Mouse (Mus musculus) liver, embryonic 15.5 days (tissue): ENCODE measurements at regions not wholly inside any gene's neighbourhood (a gene's known extent, or its start where the extent isn't known, plus 50 kb on each side); places are given as distances from the start of the nearest gene placed in this dataset.

ENCODE experiments used
- ATAC-seq: fragments of 200-750 bp; cut with Nextera tagmentation; 2 replicates; pipeline ENCODE4 v1.8.0; 2017; ENCODE audit warnings: moderate number of reproducible peaks, mild to moderate bottlenecking, moderate library complexity; ENCODE audit not compliant: insufficient read depth
- H3K27ac ChIP-seq: fragments of 300-500 bp; sonication (generic); replicated peaks from 2 replicates; pipeline ENCODE4 v1.5.1; 2015; ENCODE audit warnings: mild to moderate bottlenecking, inconsistent platforms
- H3K27me3 ChIP-seq: fragments of 300-500 bp; sonication (generic); 2 replicates; pipeline ENCODE4 v1.6.1; 2015; ENCODE audit warnings: mild to moderate bottlenecking, inconsistent platforms
- H3K36me3 ChIP-seq: fragments of 300-500 bp; sonication (generic); replicated peaks from 2 replicates; pipeline ENCODE4 v1.6.1; 2015; ENCODE audit warnings: moderate library complexity, mild to moderate bottlenecking, inconsistent platforms
- H3K4me1 ChIP-seq: fragments of 300-500 bp; sonication (generic); replicated peaks from 2 replicates; pipeline ENCODE4 v1.6.1; 2015; ENCODE audit warnings: inconsistent platforms
- H3K4me2 ChIP-seq: fragments of 300-500 bp; sonication (generic); 2 replicates; pipeline ENCODE4 v1.6.1; 2015; ENCODE audit warnings: moderate library complexity, mild to moderate bottlenecking, inconsistent platforms
- H3K4me3 ChIP-seq: fragments of 300-500 bp; sonication (generic); replicated peaks from 2 replicates; pipeline ENCODE4 v1.5.1; 2015; ENCODE audit warnings: mild to moderate bottlenecking, inconsistent platforms
- H3K9ac ChIP-seq: fragments of 300-500 bp; sonication (generic); 2 replicates; pipeline ENCODE4 v1.6.1; 2015; ENCODE audit warnings: moderate library complexity, mild to moderate bottlenecking, inconsistent platforms
- H3K9me3 ChIP-seq: fragments of 300-500 bp; sonication (generic); replicated peaks from 2 replicates; pipeline ENCODE4 v1.6.1; 2016; ENCODE audit warnings: inconsistent platforms
- WGBS: fragments of 180-500 bp; shearing (Covaris S2); methylation state at CpG from one replicate; pipeline ENCODE4 v1.1.7; 2015; ENCODE audit warnings: mixed read lengths; ENCODE audit not compliant: insufficient replicate concordance; 5-methylcytosine and 5-hydroxymethylcytosine counted together

- 73% methylated on average over 9 of the region's 9 CpGs for WGBS
- no peak overlapping the region for H3K4me2 ChIP-seq
Observed at GRCm38 (mm10) chr19:15827120-15827989, 119.8 kb downstream of the Psat1 start.

DNA sequence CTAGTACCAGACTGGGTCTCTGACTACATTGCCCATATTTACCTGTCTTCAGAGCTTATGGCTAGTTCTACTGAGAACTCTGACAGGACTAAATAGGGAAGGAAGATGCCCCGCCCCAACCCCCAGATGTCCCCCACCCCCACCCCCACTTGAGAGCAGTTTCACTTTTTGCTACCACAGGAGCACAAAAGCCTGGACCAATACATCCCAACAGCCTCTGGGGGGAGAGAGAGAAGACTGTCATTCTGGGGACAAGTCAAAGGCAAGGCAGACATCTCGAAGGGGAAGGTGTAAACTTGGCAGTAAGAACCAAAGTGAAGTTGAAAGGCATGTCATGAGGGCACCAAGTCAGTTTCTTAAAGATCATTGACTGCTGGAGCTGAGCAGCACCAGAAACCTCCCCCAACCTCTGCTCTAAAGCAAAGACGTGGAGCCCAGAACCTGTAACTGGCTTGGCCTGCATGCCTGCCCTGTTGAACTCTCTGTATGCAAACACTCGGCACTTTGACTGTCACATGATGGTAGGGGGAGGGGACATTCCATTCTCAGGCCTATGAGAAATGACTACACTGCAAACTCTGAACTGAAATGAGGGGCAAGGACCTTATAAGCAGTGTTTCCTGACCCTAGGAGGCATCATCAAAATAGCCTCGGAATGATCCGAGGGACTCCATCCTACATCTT, 123.3 kb downstream of the Psat1 start:
- H3K9ac ChIP-seq: no peak overlapping the region
- H3K27ac ChIP-seq: no peak overlapping the region
- H3K36me3 ChIP-seq: no peaks in the 10 kb centered on the region
- no peak overlapping the region for H3K4me3 ChIP-seq
- WGBS: 37% methylated on average over 6 of the region's 6 CpGs
- no peak overlapping the region for H3K4me2 ChIP-seq
- no peaks in the 10 kb centered on the region; the same call in 1 of the 2 replicates for H3K4me1 ChIP-seq
- H3K9me3 ChIP-seq: no peaks in the 10 kb centered on the region
- no peak for ATAC-seq
- H3K27me3 ChIP-seq: no peaks in the 10 kb centered on the region

More at GRCm38 (mm10) chr19:15827120-15827989, 119.8 kb downstream of the Psat1 start:
- Histone ChIP-seq H3K27ac (no peak overlapping the region), H3K4me1 (no peaks in the 10 kb centered on the region; the same call in 1 of the 2 replicates), H3K27me3 (no peaks in the 10 kb centered on the region), H3K36me3 (no peaks in the 10 kb centered on the region), H3K9ac (no peak overlapping the region), H3K9me3 (no peaks in the 10 kb centered on the region), H3K4me3 (no peak overlapping the region)
- no peak for ATAC-seq

DNA sequence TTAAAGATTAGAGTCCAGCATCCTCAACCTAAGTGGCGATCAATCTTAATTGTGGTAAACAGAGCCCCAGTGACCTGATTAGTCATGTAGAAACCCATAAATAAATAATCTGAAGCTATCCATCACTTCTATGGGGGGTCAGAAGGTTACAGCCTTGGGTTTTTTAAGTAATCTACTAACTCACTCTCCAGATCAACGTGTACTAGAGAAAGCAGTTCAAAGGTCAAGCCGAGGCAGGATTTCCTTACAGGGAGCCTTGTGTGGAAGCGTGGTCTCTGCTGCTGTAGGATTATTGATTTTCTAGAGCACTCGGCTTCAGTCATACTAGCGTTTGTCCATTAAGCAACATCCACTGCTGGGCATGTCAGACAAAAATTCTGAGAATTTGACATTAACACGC, 127.1 kb downstream of the Psat1 start:
- Histone ChIP-seq H3K27ac (no peak overlapping the region), H3K27me3 (no peaks in the 10 kb centered on the region), H3K4me3 (no peak overlapping the region), H3K36me3 (no peaks in the 10 kb centered on the region), H3K4me2 (no peak overlapping the region), H3K4me1 (no peaks in the 10 kb centered on the region; the same call in 1 of the 2 replicates), H3K9ac (no peak overlapping the region), H3K9me3 (no peaks in the 10 kb centered on the region)
- 52% methylated on average over 7 of the region's 7 CpGs for WGBS
- no peak for ATAC-seq

- Histone ChIP-seq H3K27me3 (no peaks in the 10 kb centered on the region), H3K9ac (no peak overlapping the region), H3K4me3 (no peak overlapping the region), H3K36me3 (no peaks in the 10 kb centered on the region), H3K4me1 (no peaks in the 10 kb centered on the region), H3K9me3 (no peaks in the 10 kb centered on the region), H3K27ac (no peak overlapping the region), H3K4me2 (no peak overlapping the region)
- no peak for ATAC-seq
- WGBS: 24% methylated on average over 6 of the region's 6 CpGs
Observed at GRCm38 (mm10) chr19:15815166-15815565, 132.0 kb downstream of the Psat1 start.

GRCm38 (mm10) chr19:15809008-15809407, 138.1 kb downstream of the Psat1 start:
- Histone ChIP-seq H3K36me3 (no peaks in the 10 kb centered on the region), H3K4me1 (no peaks in the 10 kb centered on the region), H3K4me3 (no peak overlapping the region), H3K27ac (no peak overlapping the region), H3K27me3 (no peaks in the 10 kb centered on the region), H3K9me3 (no peaks in the 10 kb centered on the region), H3K4me2 (no peak overlapping the region), H3K9ac (no peak overlapping the region)
- WGBS: 55% methylated on average over 5 of the region's 5 CpGs
- no peak for ATAC-seq

GRCm38 (mm10) chr19:15807681-15808080, 139.5 kb downstream of the Psat1 start:
- Histone ChIP-seq H3K36me3 (no peaks in the 10 kb centered on the region), H3K9ac (no peak overlapping the region), H3K4me2 (no peak overlapping the region), H3K4me3 (no peak overlapping the region), H3K9me3 (no peaks in the 10 kb centered on the region), H3K4me1 (no peaks in the 10 kb centered on the region), H3K27me3 (no peaks in the 10 kb centered on the region), H3K27ac (no peak overlapping the region)
- WGBS: 63% methylated on average over 2 of the region's 2 CpGs
- ATAC-seq: no peak

GRCm38 (mm10) chr19:15803131-15803889, 143.8 kb downstream of the Psat1 start:
- Histone ChIP-seq H3K27ac (no peak overlapping the region), H3K4me1 (no peaks in the 10 kb centered on the region), H3K9me3 (no peaks in the 10 kb centered on the region), H3K4me3 (no peak overlapping the region), H3K27me3 (0 out of 2 replicates have a peak, but pooled peaks cover 3% of the 10 kb centered on the region), H3K4me2 (no peak overlapping the region), H3K9ac (no peak overlapping the region), H3K36me3 (no peaks in the 10 kb centered on the region)
- no peak for ATAC-seq
- WGBS: 66% methylated on average over 8 of the region's 8 CpGs

DNA sequence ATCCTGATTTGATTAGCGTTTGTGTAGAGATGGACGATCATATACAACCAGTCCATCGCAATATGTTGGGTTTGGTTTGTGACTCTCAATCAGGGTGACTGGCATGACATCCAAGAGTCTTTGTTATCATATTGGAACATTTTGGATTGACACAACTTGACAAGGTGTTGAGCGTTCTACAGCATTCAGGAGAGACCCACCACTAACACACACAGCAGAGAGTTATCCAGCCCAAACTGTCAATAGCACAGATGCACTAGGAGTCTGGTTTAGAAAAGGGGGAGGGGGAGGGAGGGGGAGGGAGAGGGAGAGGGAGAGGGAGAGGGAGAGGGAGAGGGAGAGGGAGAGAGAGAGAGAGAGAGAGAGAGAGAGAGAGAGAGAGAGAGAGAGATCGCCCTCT, 144.5 kb downstream of the Psat1 start:
- H3K9ac ChIP-seq: no peak overlapping the region
- H3K27ac ChIP-seq: no peak overlapping the region
- WGBS: 55% methylated on average over 5 of the region's 5 CpGs
- no peaks in the 10 kb centered on the region for H3K9me3 ChIP-seq
- no peak overlapping the region for H3K4me2 ChIP-seq
- H3K4me1 ChIP-seq: no peaks in the 10 kb centered on the region
- no peak for ATAC-seq
- no peaks in the 10 kb centered on the region for H3K36me3 ChIP-seq
- H3K4me3 ChIP-seq: no peak overlapping the region
- H3K27me3 ChIP-seq: 0 out of 2 replicates have a peak, but pooled peaks cover 3% of the 10 kb centered on the region

DNA sequence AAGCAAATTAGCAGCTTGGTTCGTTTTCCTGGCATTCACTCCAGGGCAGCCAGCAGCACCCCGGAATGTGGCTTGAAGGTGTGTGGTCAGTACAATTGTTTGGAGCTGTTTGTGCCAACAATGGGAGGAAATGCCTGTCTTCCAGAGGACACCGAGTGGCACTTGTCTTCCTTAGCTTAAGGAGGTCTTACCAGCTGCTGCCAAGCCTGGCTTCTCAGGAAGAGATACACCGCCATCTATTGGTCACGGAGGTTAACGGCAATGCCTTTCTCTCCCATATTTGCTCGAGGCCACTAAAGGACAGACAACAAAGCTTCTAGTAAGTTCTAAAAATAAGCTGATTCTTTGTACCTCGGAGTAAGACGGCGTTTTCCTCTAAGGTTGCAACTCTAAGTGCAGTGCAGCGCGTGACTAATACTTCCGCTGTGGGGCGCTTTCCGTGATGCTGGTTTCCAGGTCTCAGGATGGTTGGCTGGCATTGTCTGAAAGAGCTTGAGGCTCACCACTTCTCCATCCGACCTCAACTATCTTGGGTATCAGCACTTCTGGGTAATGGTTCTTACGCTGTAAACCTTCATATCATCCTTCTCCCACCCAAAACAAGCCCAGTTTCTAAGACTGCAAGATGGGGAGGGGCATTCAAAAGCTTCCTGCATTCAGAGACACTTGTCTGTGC, 145.2 kb downstream of the Psat1 start:
- ATAC-seq: no peak
- Histone ChIP-seq H3K9ac (no peak overlapping the region), H3K27ac (no peak overlapping the region), H3K9me3 (no peaks in the 10 kb centered on the region), H3K27me3 (0 out of 2 replicates have a peak, but pooled peaks cover 3% of the 10 kb centered on the region), H3K4me2 (peak overlapping the region; percentile 46), H3K36me3 (no peaks in the 10 kb centered on the region), H3K4me3 (peak overlapping the region; percentile 22; the same call in 1 of the 2 replicates), H3K4me1 (no peaks in the 10 kb centered on the region)
- WGBS: 2% methylated on average over 17 of the region's 17 CpGs

GRCm38 (mm10) chr19:15800856-15801706, 146.1 kb downstream of the Psat1 start:
- H3K9ac ChIP-seq: no peak overlapping the region
- no peaks in the 10 kb centered on the region for H3K4me1 ChIP-seq
- H3K4me3 ChIP-seq: peak overlapping the region; percentile 22
- no peaks in the 10 kb centered on the region for H3K36me3 ChIP-seq
- 29% methylated on average over 16 of the region's 16 CpGs for whole genome bisulfite sequencing
- H3K27ac ChIP-seq: no peak overlapping the region
- no peak for ATAC-seq
- no peaks in the 10 kb centered on the region for H3K9me3 ChIP-seq
- H3K27me3 ChIP-seq: 0 out of 2 replicates have a peak, but pooled peaks cover 3% of the 10 kb centered on the region
- H3K4me2 ChIP-seq: peak overlapping the region; percentile 46
